In the genomic region with DNA sequence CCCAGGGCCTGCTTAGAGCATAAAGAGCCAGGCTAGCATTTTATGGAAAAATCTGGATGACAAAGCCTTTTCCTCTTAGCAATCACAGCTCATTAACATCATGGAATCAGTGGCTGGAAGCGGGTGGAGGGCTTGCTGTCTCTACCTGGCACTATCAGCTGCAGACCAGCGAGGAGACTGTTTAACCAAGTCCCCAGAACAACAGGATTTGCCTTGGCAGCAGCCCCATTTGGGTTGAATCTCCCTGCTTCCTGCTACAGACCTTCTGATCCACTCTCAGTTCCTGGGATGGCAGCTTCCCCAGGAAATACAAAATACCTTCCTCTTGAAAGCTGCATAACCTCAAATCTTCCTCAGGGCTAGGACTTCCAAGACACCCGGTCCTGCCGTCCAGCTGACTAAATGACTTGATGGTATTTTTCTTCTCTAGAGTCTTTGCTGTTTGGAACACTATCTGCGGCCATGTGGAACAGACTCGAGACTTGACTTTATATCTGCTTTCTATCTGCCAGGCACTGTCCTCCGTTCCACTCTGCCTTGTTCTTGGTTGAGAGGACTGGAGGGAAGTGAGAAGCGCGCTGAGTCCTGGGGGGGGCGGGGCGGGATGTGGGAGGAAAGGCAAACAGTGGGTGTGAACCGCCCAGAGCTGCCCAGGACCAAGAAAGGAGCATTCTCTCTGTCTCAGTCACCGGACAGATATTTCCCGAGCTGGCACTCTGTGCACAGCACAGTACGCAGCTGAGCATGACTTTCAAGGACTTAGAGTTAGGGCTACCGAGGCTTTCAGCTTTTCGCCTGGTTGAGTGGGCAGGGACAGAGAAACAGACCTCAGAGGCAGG, we compare ENCODE assay signal across 9 mouse cellular contexts. TPM values are rescaled to one million over a fixed set of nuclear protein-coding genes. Genes with fewer than 3 reads are reported as not detected.
DNase-seq lines count a peak whose midpoint lies in the region; ATAC-seq and TF ChIP-seq lines count a peak whose summit lies in the region.
"Had no signal": no experiment of that assay in that cellular context is flagged by ENCODE, and none has a peak within 500 bp of the region (broad histone marks: within the 10 kb centered on the region; RNA-seq: fewer than 3 reads in every experiment).

No protein-coding gene starts in this region.

- peak overlapping the region in 1 of 2 experiments; percentile 27; a peak in 3 of 4 replicates for H3K4me3 ChIP-seq in MEL (ENCODE audit: control insufficient read depth in 1 of 2, insufficient read depth in 1 of 2, low read depth in 2 of 2, low read length in 2 of 2)
- H3K4me3 ChIP-seq in brown adipose tissue, adult 24 weeks (ENCODE audit: insufficient read depth, low read depth, low read length), result peak overlapping the region; percentile 38
- no peak overlapping the region for H3K4me3 ChIP-seq in forebrain, embryonic 12.5 days (replicated peaks)
- H3K4me3 ChIP-seq in hindbrain, embryonic 10.5 days, result peak overlapping the region; percentile 32; the same call in 1 of the 2 replicates
- peak overlapping the region; percentile 11; the same call in 1 of the 2 replicates for H3K4me3 ChIP-seq in limb, embryonic 13.5 days
- no peak overlapping the region for H3K4me3 ChIP-seq in midbrain, embryonic 14.5 days (replicated peaks; ENCODE audit: low read depth, low read length)

- no peak for TF ChIP-seq RAD21 in MEL (IDR thresholded peaks at IDR 0.05; ENCODE audit: low read depth, low read length)

- H3K36me3 ChIP-seq in MEL (ENCODE audit: control insufficient read depth in 1 of 2, insufficient read depth in 2 of 2, low read length in 2 of 2), result no peaks in the 10 kb centered on the region
- no peaks in the 10 kb centered on the region for H3K36me3 ChIP-seq in forebrain, embryonic 12.5 days (replicated peaks)
- no peaks in the 10 kb centered on the region for H3K36me3 ChIP-seq in hindbrain, embryonic 10.5 days
- no peaks in the 10 kb centered on the region for H3K36me3 ChIP-seq in limb, embryonic 13.5 days
- no peaks in the 10 kb centered on the region for H3K36me3 ChIP-seq in midbrain, embryonic 14.5 days (ENCODE audit: control insufficient read depth, insufficient read depth, low read length)

- TF ChIP-seq CTCF in MEL (IDR thresholded peaks at IDR 0.05 in 2 of 3, conservative IDR thresholded peaks at IDR 0.05 in 1 of 3; ENCODE audit: control insufficient read depth in 1 of 3, insufficient read depth in 1 of 3, low read depth in 2 of 3, low read length in 3 of 3, poor library complexity in 1 of 3, severe bottlenecking in 1 of 3), result no peak

- no peak overlapping the region for H3K27ac ChIP-seq in MEL (ENCODE audit: control insufficient read depth, low read depth, low read length)
- peak overlapping the region; percentile 56 for H3K27ac ChIP-seq in brown adipose tissue, adult 24 weeks (replicated peaks; ENCODE audit: low read depth, low read length)
- no peak overlapping the region for H3K27ac ChIP-seq in forebrain, embryonic 12.5 days
- H3K27ac ChIP-seq in hindbrain, embryonic 10.5 days, result peak overlapping the region; percentile 78
- H3K27ac ChIP-seq in limb, embryonic 13.5 days, result peak overlapping the region; percentile 67; the same call in 1 of the 2 replicates
- H3K27ac ChIP-seq in midbrain, embryonic 14.5 days (replicated peaks; ENCODE audit: low read depth, low read length), result 0 out of 2 replicates have a peak overlapping the region, but pooled peaks have one; percentile 17

- 16% methylated on average over 13 of the region's 17 CpGs for WGBS in forebrain, embryonic 12.5 days
- 12% methylated on average over 13 of the region's 17 CpGs for WGBS in hindbrain, embryonic 10.5 days
- WGBS in limb, embryonic 13.5 days, result 12% methylated on average over 13 of the region's 17 CpGs
- WGBS in midbrain, embryonic 14.5 days, result 8% methylated on average over 13 of the region's 17 CpGs

- H3K9ac ChIP-seq in MEL (ENCODE audit: control insufficient read depth, low read depth, low read length, poor library complexity, severe bottlenecking), result 0 out of 2 replicates have a peak overlapping the region, but pooled peaks have one; percentile 4
- H3K9ac ChIP-seq in forebrain, embryonic 12.5 days, result no peak overlapping the region
- peak overlapping the region; percentile 48 for H3K9ac ChIP-seq in limb, embryonic 13.5 days
- H3K9ac ChIP-seq in midbrain, embryonic 14.5 days (replicated peaks; ENCODE audit: low read length), result 0 out of 2 replicates have a peak overlapping the region, but pooled peaks have one; percentile 6

- no peaks in the 10 kb centered on the region for H3K79me2 ChIP-seq in MEL (ENCODE audit: control insufficient read depth, insufficient read depth, low read length, poor library complexity)

- ATAC-seq in forebrain, embryonic 12.5 days (ENCODE audit: low FRiP score), result peak; percentile 33
- no peak for ATAC-seq in limb, embryonic 13.5 days (ENCODE audit: low FRiP score, low read depth)
- 0 out of 2 replicates have a peak, but pooled peaks have one; percentile 4 for ATAC-seq in midbrain, embryonic 14.5 days (ENCODE audit: low FRiP score, low TSS enrichment)

- H3K9me3 ChIP-seq in MEL (replicated peaks; ENCODE audit: insufficient read depth, low read length), result no peaks in the 10 kb centered on the region
- H3K9me3 ChIP-seq in forebrain, embryonic 12.5 days, result no peaks in the 10 kb centered on the region
- H3K9me3 ChIP-seq in hindbrain, embryonic 10.5 days, result no peaks in the 10 kb centered on the region
- no peaks in the 10 kb centered on the region for H3K9me3 ChIP-seq in limb, embryonic 13.5 days
- H3K9me3 ChIP-seq in midbrain, embryonic 14.5 days (ENCODE audit: control insufficient read depth, low read length), result no peaks in the 10 kb centered on the region

- TF ChIP-seq POLR2A in MEL (IDR thresholded peaks at IDR 0.05; ENCODE audit: control insufficient read depth in 1 of 2, insufficient read depth in 1 of 2, low read depth in 1 of 2, low read length in 2 of 2, poor library complexity in 1 of 2), result no peak

- peak overlapping the region; percentile 31 for H3K4me2 ChIP-seq in forebrain, embryonic 12.5 days
- peak overlapping the region; percentile 58 for H3K4me2 ChIP-seq in limb, embryonic 13.5 days (replicated peaks)
- peak overlapping the region; percentile 7 for H3K4me2 ChIP-seq in midbrain, embryonic 14.5 days (ENCODE audit: low read length)

- TF ChIP-seq EP300 in MEL (IDR thresholded peaks at IDR 0.05; ENCODE audit: low read depth in 1 of 2, low read length in 2 of 2), result 0 out of 4 replicates have a peak, but pooled peaks of 1 of the 2 experiments have one; percentile 6

- peaks cover 2 to 13% of the 10 kb centered on the region in 2 experiments for H3K27me3 ChIP-seq in MEL (ENCODE audit: control insufficient read depth in 1 of 2, insufficient read depth in 2 of 2, low read length in 2 of 2)
- H3K27me3 ChIP-seq in forebrain, embryonic 12.5 days, result peaks cover 7% of the 10 kb centered on the region
- H3K27me3 ChIP-seq in hindbrain, embryonic 10.5 days (ENCODE audit: insufficient read depth, poor library complexity, severe bottlenecking), result peaks cover 13% of the 10 kb centered on the region
- peaks cover 17% of the 10 kb centered on the region for H3K27me3 ChIP-seq in limb, embryonic 13.5 days
- no peaks in the 10 kb centered on the region for H3K27me3 ChIP-seq in midbrain, embryonic 14.5 days (ENCODE audit: control insufficient read depth, insufficient read depth, low read length)

- peaks cover 0 to 9% of the 10 kb centered on the region in 2 experiments; a peak in 2 of 4 replicates for H3K4me1 ChIP-seq in MEL (ENCODE audit: control insufficient read depth in 1 of 2, insufficient read depth in 2 of 2, low read length in 2 of 2)
- H3K4me1 ChIP-seq in brown adipose tissue, adult 24 weeks (ENCODE audit: control insufficient read depth, insufficient read depth, insufficient read length, low read length), result peaks cover 8% of the 10 kb centered on the region
- H3K4me1 ChIP-seq in forebrain, embryonic 12.5 days, result peaks cover 38% of the 10 kb centered on the region
- peaks cover 60% of the 10 kb centered on the region for H3K4me1 ChIP-seq in hindbrain, embryonic 10.5 days (replicated peaks)
- H3K4me1 ChIP-seq in limb, embryonic 13.5 days, result peaks cover 47% of the 10 kb centered on the region
- H3K4me1 ChIP-seq in midbrain, embryonic 14.5 days (ENCODE audit: control insufficient read depth, insufficient read depth, low read length), result peaks cover 34% of the 10 kb centered on the region

- peak; percentile 45 for DNase-seq in MEL (ENCODE audit: low read depth, low spot score)
- DNase-seq in hindbrain, embryonic 10.5 days (ENCODE audit: low spot score), result peak; percentile 9
- peak; percentile 37 for DNase-seq in midbrain, embryonic 14.5 days
- peak; percentile 42 for DNase-seq in urinary bladder, postnatal 25 days (ENCODE audit: low spot score)
- DNase-seq in left cerebral cortex, adult 18-20 months (ENCODE audit: low spot score in 2 of 2), result no peak

TF ChIP-seq in MEL, 35 proteins besides CTCF, POLR2A, EP300 and RAD21 (continues in another document):
- TF ChIP-seq KAT2A (conservative IDR thresholded peaks at IDR 0.05; ENCODE audit: low read depth, low read length) (no peak), MAZ (IDR thresholded peaks at IDR 0.05; ENCODE audit: low read depth, low read length) (no peak), JUND (IDR thresholded peaks at IDR 0.05; ENCODE audit: low read depth, low read length) (no peak), MAX (IDR thresholded peaks at IDR 0.05; ENCODE audit: low read length) (no peak), MAFK (IDR thresholded peaks at IDR 0.05; ENCODE audit: borderline replicate concordance, low read depth, low read length) (no peak)

RNA-seq across cellular contexts. Expression of a gene that starts 12.4 kb away (rescaled TPM):
- total RNA-seq in MEL (2012; rRNA removed), result 208 and 253 TPM in 2 replicates
- polyA plus RNA-seq in MEL (2012; ENCODE audit: insufficient read depth in 1 of 2, insufficient read length in 2 of 2, low read depth in 1 of 2, low replicate concordance in 2 of 2, missing spikeins in 1 of 2), result 100 to 1,000 TPM; 126 to 321 TPM
- polyA plus RNA-seq in brown adipose tissue, adult 24 weeks (2012; ENCODE audit: insufficient read depth, insufficient read length, missing spikeins), result 250 and 275 TPM in 2 replicates
- 1,267 and 1,277 TPM in 2 replicates for polyA plus RNA-seq in forebrain, embryonic 12.5 days (2016; fragmentation: Nextera tagmentation; extraction: Ambion mirVana)
- polyA plus RNA-seq in hindbrain, embryonic 10.5 days (2016; fragmentation: Nextera tagmentation; extraction: Ambion mirVana), result 1,143 and 1,193 TPM in 2 replicates
- polyA plus RNA-seq in limb, embryonic 13.5 days (2015; fragmentation: Nextera tagmentation; extraction: Ambion mirVana), result 943 and 968 TPM in 2 replicates
- polyA plus RNA-seq in midbrain, embryonic 14.5 days (2014; fragmentation: Nextera tagmentation; extraction: Ambion mirVana), result 1,972 and 2,214 TPM in 2 replicates
- total RNA-seq in left cerebral cortex, adult 18-20 months (2021), result 1,000 to 10,000 TPM; 2,255 to 2,273 TPM

RNA-seq across cellular contexts. Expression of a gene that starts 31.6 kb away (rescaled TPM):
- not detected in 2 replicates for total RNA-seq in MEL (2012; rRNA removed)
- polyA plus RNA-seq in MEL (2012; ENCODE audit: insufficient read depth in 1 of 2, insufficient read length in 2 of 2, low read depth in 1 of 2, low replicate concordance in 2 of 2, missing spikeins in 1 of 2), result not detected
- polyA plus RNA-seq in brown adipose tissue, adult 24 weeks (2012; ENCODE audit: insufficient read depth, insufficient read length, missing spikeins), result not detected in 2 replicates
- polyA plus RNA-seq in forebrain, embryonic 12.5 days (2016; fragmentation: Nextera tagmentation; extraction: Ambion mirVana), result not detected in 2 replicates
- polyA plus RNA-seq in hindbrain, embryonic 10.5 days (2016; fragmentation: Nextera tagmentation; extraction: Ambion mirVana), result not detected in 2 replicates
- not detected in 2 replicates for polyA plus RNA-seq in limb, embryonic 13.5 days (2015; fragmentation: Nextera tagmentation; extraction: Ambion mirVana)
- polyA plus RNA-seq in midbrain, embryonic 14.5 days (2014; fragmentation: Nextera tagmentation; extraction: Ambion mirVana), result not detected in 2 replicates
- total RNA-seq in left cerebral cortex, adult 18-20 months (2021), result not detected
- total RNA-seq: gastrocnemius, postnatal 4 days had no signal

Comparison
In these comparisons a context has a peak if more than half of its experiments do, and no peak if none do; other contexts are left out.
1. DNase-seq: peak in MEL (single experiment), hindbrain, embryonic 10.5 days (single experiment), midbrain, embryonic 14.5 days (single experiment) and urinary bladder, postnatal 25 days (single experiment); none in left cerebral cortex, adult 18-20 months (0 of 2).
2. H3K27ac ChIP-seq: peak in brown adipose tissue, adult 24 weeks (single experiment), hindbrain, embryonic 10.5 days (single experiment), limb, embryonic 13.5 days (single experiment) and midbrain, embryonic 14.5 days (single experiment); none in MEL (single experiment) and forebrain, embryonic 12.5 days (single experiment).
3. H3K4me3 ChIP-seq: peak in brown adipose tissue, adult 24 weeks (single experiment), hindbrain, embryonic 10.5 days (single experiment) and limb, embryonic 13.5 days (single experiment); none in forebrain, embryonic 12.5 days (single experiment) and midbrain, embryonic 14.5 days (single experiment).
4. H3K4me2 ChIP-seq: peak in every context shown above with its lines; median percentile 58 in limb, embryonic 13.5 days; 31 in forebrain, embryonic 12.5 days; 7 in midbrain, embryonic 14.5 days.